Mouse (Mus musculus) hindbrain, embryonic 10.5 days (tissue): ENCODE measurements around the gene Hint2. TPM values are rescaled to one million over a fixed set of nuclear protein-coding genes. Genes with fewer than 3 reads are reported as not detected.
A peak's percentile ranks its signal among the peaks of the same experiment; 100 is the strongest.

ENCODE experiments used
- DNase-seq: peaks from one replicate; pipeline ENCODE4 v3.0.0-alpha.2; 2017; ENCODE audit warnings: low spot score
- H3K27ac ChIP-seq: fragments of 300-500 bp; sonication (generic); 2 replicates; pipeline ENCODE4 v1.5.1; 2016; ENCODE audit warnings: mild to moderate bottlenecking, moderate library complexity
- H3K27me3 ChIP-seq: fragments of 300-500 bp; sonication (generic); 2 replicates; pipeline ENCODE4 v1.6.1; 2016; ENCODE audit warnings: mild to moderate bottlenecking; ENCODE audit not compliant: poor library complexity, insufficient read depth, severe bottlenecking
- H3K36me3 ChIP-seq: fragments of 300-500 bp; sonication (generic); 2 replicates; pipeline ENCODE4 v1.6.1; 2016; ENCODE audit warnings: mild to moderate bottlenecking, moderate library complexity
- H3K4me1 ChIP-seq: fragments of 300-500 bp; sonication (generic); replicated peaks from 2 replicates; pipeline ENCODE4 v1.6.1; 2016; ENCODE audit warnings: mild to moderate bottlenecking
- H3K4me3 ChIP-seq: fragments of 300-500 bp; sonication (generic); 2 replicates; pipeline ENCODE4 v1.5.1; 2016; ENCODE audit warnings: mild to moderate bottlenecking, moderate library complexity
- H3K9me3 ChIP-seq: fragments of 300-500 bp; sonication (generic); 2 replicates; pipeline ENCODE4 v1.6.1; 2016; ENCODE audit warnings: mild to moderate bottlenecking, moderate library complexity
- WGBS: fragments of 180-500 bp; shearing (Covaris S2); methylation state at CpG from one replicate; pipeline ENCODE4 v1.1.7; 2016; 5-methylcytosine and 5-hydroxymethylcytosine counted together
- polyA plus RNA-seq: library from polyadenylated mRNA; unstranded; fragments of >200 nt; fragmentation: Nextera tagmentation; extraction: Ambion mirVana; gene quantifications from 2 replicates; pipeline ENCODE4 v1.2.1, GENCODE M21; 2016

Hint2 gene
- polyA plus RNA-seq, 1 experiment from 2014 or later, result 82.0 TPM

DNA sequence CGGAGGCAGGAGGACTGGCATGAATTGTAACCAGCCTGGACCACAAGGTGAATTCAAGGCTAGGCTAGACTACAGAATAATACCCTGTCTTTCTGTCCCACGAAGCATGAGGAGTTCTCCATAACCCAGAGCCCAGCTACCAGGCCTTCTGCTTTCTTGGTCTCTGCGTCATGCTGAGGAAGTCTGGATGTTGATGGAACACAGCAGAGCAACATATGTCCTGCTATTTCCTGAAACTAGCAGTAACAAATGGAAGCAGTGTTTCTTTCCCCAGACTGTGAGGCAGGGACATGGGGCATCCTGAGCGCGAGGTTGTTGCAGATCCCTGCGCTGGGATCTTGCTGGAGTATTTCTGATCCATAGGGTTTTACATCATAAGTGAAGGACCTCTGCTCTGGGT is 22.3 kb upstream of the Hint2 start:
- H3K4me3 ChIP-seq, result no peak overlapping the region
- H3K36me3 ChIP-seq, result peaks cover 67% of the 10 kb centered on the region
- WGBS, result 90% methylated on average over 6 of the region's 6 CpGs
- 0 out of 2 replicates have a peak, but pooled peaks cover 4% of the 10 kb centered on the region for H3K4me1 ChIP-seq
- no peak overlapping the region for H3K27ac ChIP-seq
- H3K9me3 ChIP-seq, result no peaks in the 10 kb centered on the region
- DNase-seq, result no peak
- no peaks in the 10 kb centered on the region for H3K27me3 ChIP-seq

DNA sequence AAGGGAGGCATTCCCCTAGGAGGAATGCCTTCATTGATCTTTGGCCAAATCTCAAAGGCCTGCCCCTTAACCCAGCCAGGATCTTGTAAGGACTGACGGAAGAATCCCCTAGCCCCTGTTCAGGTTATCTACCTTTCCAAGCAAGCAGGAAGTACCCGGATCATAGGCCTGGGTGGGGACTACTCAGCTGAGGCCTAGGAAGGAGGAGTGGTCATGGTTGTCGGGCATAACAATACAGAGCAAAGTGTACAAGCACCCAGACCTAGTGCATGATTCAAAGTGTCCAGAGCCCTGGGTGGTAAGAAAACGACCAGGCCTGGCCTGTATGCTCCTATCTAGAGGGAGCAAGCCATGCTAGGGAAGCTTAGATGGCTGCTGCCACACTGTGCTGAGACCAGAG is 19.3 kb upstream of the Hint2 start:
- H3K36me3 ChIP-seq, result peaks cover 46% of the 10 kb centered on the region
- 82% methylated on average over 4 of the region's 4 CpGs for WGBS

DNA sequence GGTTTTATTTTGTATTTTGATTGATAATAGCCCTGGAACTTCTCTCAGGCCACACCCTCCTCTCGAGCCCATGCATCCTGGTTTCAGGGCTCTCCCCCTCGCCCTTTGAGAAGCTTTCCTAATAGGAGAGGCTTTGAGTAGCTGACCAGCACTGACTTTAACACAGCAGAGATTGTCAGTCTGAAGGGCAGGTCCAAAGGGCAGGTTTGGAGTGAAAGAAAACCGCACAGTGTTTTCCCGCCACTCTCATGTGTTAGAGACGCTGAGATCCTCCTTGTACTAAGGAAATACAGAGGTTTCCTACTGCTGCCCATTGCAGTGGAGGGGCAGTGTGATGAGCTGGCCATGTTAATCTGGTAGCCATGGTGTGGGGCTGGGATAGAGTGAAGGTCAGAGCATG is 18.7 kb upstream of the Hint2 start:
- no peak overlapping the region for H3K4me3 ChIP-seq
- DNase-seq, result no peak
- H3K27ac ChIP-seq, result no peak overlapping the region
- H3K9me3 ChIP-seq, result no peaks in the 10 kb centered on the region
- H3K27me3 ChIP-seq, result peaks cover 14% of the 10 kb centered on the region; the same call in 1 of the 2 replicates
- WGBS, result 68% methylated on average over 5 of the region's 5 CpGs
- peaks cover 40% of the 10 kb centered on the region for H3K36me3 ChIP-seq
- H3K4me1 ChIP-seq, result peaks cover 34% of the 10 kb centered on the region

More for the DNA sequence above, 19.3 kb upstream of the Hint2 start:
- no peak overlapping the region for H3K27ac ChIP-seq
- peaks cover 28% of the 10 kb centered on the region for H3K4me1 ChIP-seq
- H3K27me3 ChIP-seq, result peaks cover 8% of the 10 kb centered on the region; the same call in 1 of the 2 replicates
- H3K9me3 ChIP-seq, result no peaks in the 10 kb centered on the region
- no peak overlapping the region for H3K4me3 ChIP-seq
- no peak for DNase-seq

DNA sequence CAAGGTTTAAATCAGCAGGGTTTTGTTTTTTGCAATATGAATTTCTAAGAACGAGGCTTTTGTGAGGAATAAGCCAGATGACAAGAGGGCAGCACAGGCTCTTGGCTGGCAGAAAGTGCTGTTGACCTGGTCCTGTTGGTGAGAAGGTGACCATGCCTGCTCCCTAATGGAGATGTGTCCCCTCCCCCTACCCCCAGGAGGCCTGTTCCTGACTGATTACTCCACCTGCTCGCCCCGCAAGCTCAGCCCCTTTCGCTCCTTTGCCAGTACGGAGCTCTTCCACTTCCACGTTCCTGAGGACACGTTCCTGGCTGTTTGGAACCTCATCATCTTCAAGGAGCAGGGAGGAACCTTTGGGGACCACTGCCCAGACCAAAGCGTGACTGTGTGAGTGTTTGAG is 17.4 kb upstream of the Hint2 start:
- Histone ChIP-seq H3K4me1 (peaks cover 46% of the 10 kb centered on the region), H3K4me3 (no peak overlapping the region), H3K27ac (no peak overlapping the region), H3K27me3 (peaks cover 16% of the 10 kb centered on the region; the same call in 1 of the 2 replicates), H3K36me3 (peaks cover 38% of the 10 kb centered on the region), H3K9me3 (no peaks in the 10 kb centered on the region)
- 80% methylated on average over 8 of the region's 8 CpGs for WGBS
- no peak for DNase-seq

DNA sequence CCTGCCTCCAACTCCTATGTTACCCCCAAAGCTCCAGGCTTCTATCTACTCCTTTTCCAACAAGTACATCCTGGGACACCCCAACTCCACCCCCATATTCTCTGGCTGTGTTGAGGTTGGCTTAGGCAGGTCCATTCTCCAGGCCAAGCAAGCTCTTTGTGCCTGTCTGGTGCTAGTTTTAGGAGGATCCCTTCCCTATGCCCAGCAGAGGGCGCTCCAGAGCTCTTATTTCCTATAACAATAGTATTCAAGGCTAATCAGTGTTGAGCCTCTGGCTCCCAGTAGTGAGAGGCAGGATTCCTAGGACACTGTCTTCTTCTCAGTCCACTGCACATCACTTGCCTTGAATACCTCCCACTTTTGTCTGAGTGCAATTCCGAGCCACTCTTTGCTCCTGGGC is 15.8 kb upstream of the Hint2 start:
- peaks cover 52% of the 10 kb centered on the region for H3K4me1 ChIP-seq
- peaks cover 28% of the 10 kb centered on the region for H3K36me3 ChIP-seq
- peak; percentile 91 for DNase-seq
- H3K4me3 ChIP-seq, result no peak overlapping the region
- no peaks in the 10 kb centered on the region for H3K9me3 ChIP-seq
- peaks cover 32% of the 10 kb centered on the region for H3K27me3 ChIP-seq
- no peak overlapping the region for H3K27ac ChIP-seq
- WGBS, result 4% methylated on average over 2 of the region's 2 CpGs

DNA sequence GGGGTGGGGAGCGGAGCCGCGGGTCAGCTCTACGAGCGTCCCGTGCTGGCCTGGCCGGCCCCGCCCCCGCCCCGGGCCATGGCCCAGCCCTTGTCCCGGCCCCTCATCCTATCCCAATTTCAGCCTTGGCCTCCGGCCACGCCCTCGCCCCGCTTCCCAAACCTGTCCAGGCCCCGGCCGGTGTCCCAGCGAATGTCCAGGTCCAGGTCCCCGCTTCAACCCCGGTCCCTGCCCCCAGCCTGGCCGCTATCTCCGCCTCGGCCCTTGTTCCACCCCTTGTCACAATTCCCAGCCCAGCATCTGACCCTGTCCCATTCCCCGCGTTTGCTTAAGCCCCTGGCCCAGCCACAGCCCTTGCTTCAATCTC is 13.1 kb upstream of the Hint2 start:
- H3K36me3 ChIP-seq, result peaks cover 4% of the 10 kb centered on the region
- no peaks in the 10 kb centered on the region for H3K9me3 ChIP-seq
- DNase-seq, result peak; percentile 84
- peak overlapping the region; percentile 94 for H3K27ac ChIP-seq
- WGBS, result under 1% methylated on average over 24 of the region's 25 CpGs
- peaks cover 57% of the 10 kb centered on the region for H3K27me3 ChIP-seq
- H3K4me1 ChIP-seq, result peaks cover 50% of the 10 kb centered on the region
- H3K4me3 ChIP-seq, result peak overlapping the region; percentile 83

DNA sequence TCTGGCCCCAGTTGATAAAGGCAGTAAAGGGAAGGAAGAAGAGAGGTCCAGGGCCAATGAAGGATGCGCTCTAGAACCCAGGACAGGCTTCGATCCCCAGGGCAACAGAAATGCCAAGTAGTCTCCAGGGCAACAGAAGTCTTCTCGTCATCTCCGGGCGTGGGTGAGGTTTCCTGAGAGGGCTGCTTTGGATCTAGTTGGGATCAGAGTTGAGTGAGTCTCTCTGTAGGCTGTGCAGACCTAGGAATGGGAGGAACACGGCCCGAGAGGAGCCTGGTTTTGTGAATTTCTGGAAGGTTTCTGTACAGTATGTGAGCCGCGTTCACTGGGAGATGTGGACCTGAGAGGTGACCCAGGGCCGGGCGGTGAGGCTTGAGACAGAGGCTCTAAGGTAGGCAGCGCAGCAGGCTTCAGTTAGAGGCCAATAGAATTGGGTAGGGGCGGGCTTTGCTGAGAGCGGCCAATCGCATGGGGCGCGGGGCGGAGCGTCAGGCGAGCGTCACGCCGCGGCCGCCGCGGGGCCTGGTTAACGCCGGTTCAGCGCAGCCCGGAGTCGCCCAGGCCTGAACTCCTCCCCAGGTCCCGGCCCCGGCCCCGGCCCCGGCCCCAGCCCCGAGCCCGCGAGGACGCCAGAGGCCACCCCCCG is 12.6 kb upstream of the Hint2 start, which contains the start of the genes Tmem8b and Fam221b:
TSS of gene Tmem8b (plus strand) at position 190 of the 646 bp plus-strand sequence.
TSS of gene Fam221b (minus strand) at position 364 of the 646 bp plus-strand sequence.
- peak within 1 kb of the TSS; percentile 94 for H3K27ac ChIP-seq
- 2% methylated on average over 41 of the region's 41 CpGs for WGBS
- H3K27me3 ChIP-seq, result peaks cover 58% of the 10 kb centered on the region

DNA sequence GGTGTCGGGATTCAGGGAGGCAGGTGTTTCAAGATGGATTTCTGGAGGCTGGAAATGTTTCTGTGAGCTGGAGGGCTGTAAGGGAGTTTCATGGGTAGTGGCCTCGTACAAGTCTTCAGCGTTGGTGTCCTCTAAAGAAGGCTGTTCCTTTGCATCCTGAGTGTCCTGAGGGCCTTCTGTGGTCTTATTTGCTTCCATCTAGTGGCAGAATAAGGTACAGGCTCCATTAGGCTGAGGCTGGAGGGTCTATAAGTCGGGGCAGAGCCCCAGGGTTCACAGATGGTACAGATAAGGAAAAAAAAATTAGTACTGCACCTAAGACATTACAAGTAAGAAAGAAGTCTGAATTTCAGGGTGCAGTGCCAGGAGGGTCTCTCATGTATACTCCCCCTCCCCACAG is 10.1 kb upstream of the Hint2 start:
- H3K4me3 ChIP-seq, result no peak overlapping the region
- H3K36me3 ChIP-seq, result no peaks in the 10 kb centered on the region
- H3K4me1 ChIP-seq, result peaks cover 32% of the 10 kb centered on the region
- peak; percentile 18 for DNase-seq
- no peaks in the 10 kb centered on the region for H3K9me3 ChIP-seq
- H3K27me3 ChIP-seq, result peaks cover 83% of the 10 kb centered on the region
- WGBS, result 27% methylated on average over 4 of the region's 4 CpGs
- no peak overlapping the region for H3K27ac ChIP-seq

More for the DNA sequence above, 12.6 kb upstream of the Hint2 start, which contains the start of the genes Tmem8b and Fam221b:
- peak within 1 kb of the TSS; percentile 83 for H3K4me3 ChIP-seq
- no peaks in the 10 kb centered on the region for H3K9me3 ChIP-seq
- peaks cover 48% of the 10 kb centered on the region for H3K4me1 ChIP-seq
- peak; percentile 89 for DNase-seq
- no peaks in the 10 kb centered on the region for H3K36me3 ChIP-seq

DNA sequence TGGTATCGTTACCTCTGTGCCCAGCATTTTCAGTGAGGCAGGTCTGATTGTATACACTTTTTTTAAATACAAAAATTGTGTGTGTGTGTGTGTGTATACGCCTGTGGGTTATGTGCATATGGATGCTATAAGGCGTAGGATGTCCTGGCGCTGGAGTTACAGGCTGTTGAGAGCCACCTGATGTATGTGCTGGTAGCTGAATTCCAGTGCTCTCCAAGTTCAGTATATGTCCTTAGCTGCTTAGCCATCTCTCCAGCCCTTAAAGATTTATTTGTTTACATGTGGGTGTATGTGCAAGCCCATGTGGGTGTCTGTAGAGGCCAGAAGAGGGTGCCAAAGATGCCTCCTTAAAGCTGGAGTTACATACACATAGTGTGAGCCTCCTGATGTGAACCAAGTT is 880 bp upstream of the Hint2 start:
- 62% methylated on average over 4 of the region's 4 CpGs for whole genome bisulfite sequencing
- Histone ChIP-seq H3K27ac (no peak overlapping the region; the same call in 1 of the 2 replicates), H3K36me3 (peaks cover 4% of the 10 kb centered on the region; the same call in 1 of the 2 replicates), H3K9me3 (no peaks in the 10 kb centered on the region), H3K4me1 (peaks cover 41% of the 10 kb centered on the region), H3K27me3 (peaks cover 27% of the 10 kb centered on the region), H3K4me3 (peak overlapping the region; percentile 88)
- DNase-seq, result no peak

DNA sequence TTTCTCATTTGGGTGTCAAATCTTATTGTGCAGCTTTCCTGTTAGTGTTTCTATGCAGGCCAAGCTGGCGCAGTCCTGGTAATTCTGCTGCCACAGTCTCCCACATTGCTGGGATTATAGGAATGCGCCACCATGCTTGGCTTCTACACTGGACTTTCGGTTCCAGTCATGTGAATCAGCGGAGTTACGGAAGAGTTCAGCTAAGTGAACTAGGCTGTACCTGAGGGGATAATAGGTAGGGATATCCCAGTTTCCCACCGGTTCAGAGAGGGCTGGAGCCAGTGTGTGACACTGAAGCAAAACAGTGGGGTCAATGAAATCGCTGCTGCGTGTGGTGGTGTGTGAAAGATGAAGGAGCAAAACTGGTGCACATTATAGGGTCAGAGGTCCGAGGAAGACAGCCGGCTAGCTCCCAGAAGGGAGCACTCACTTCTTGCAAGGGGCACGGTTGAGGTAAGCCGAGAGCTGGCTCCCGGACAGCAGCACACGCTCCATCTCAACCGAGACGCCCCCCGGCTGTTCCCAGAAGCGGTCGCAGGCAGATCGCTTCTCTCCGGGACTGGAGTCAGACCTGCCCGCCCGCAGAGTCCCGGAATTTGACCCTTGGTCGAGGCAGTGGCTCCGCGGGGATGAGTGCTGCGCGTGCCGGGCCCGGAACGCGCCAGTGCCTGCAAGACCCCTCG is 469 bp downstream of the Hint2 start:
- 6% methylated on average over 34 of the region's 34 CpGs for WGBS
- H3K9me3 ChIP-seq, result no peaks in the 10 kb centered on the region
- no peak for DNase-seq
- H3K36me3 ChIP-seq, result peaks cover 16% of the 10 kb centered on the region
- H3K27ac ChIP-seq, result peak overlapping the region; percentile 94
- H3K27me3 ChIP-seq, result peaks cover 13% of the 10 kb centered on the region; the same call in 1 of the 2 replicates
- H3K4me3 ChIP-seq, result peak overlapping the region; percentile 88
- peaks cover 41% of the 10 kb centered on the region for H3K4me1 ChIP-seq

DNA sequence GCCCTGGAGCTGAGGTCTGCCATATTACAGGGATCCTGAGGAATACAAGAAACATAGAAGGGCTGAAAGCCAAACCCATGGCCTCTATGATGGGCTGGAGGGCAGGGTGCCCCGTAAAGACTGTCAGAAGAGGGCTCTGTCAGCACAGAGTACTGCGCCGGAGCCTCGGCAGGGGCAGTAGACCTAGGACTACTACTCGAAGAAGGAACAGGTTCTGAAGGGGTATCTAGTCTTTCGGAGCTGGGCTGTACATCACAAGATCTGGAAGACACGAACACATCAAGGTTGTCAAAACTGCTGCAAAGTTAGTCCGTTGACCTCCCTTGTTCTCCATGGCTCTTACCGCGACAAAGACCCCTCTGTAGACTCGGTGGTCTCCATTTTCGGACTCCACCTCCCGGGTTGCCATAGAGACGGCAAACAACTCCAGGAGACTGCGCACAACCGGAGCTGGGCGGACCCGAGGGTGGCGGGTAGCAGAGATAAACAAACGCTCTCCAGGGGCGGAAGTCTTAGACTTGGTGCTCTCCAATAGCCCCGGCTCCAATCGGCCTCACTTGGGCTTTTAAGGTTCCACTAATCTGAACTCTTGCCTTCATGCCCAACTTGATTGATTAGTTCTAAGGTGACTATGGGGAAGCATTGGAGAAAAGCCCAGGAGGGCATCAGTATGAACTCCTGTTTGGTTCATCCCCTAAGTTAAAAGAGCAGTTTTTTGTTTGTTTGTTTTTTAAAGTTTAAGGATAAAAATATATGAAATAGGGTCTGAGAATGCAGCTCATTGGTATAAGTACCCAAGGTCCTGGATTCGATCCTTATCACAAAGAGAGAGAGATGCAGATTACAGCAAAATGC is 2.9 kb downstream of the Hint2 start, which contains the start of gene Spag8:
TSS of gene Spag8 (minus strand) at position 434 of the 855 bp plus-strand sequence.
- peak; percentile 76 for DNase-seq
- Histone ChIP-seq H3K4me1 (peaks cover 41% of the 10 kb centered on the region), H3K36me3 (peaks cover 36% of the 10 kb centered on the region), H3K27me3 (no peaks in the 10 kb centered on the region), H3K4me3 (peak within 1 kb of the TSS; percentile 41), H3K27ac (peak within 1 kb of the TSS; percentile 60), H3K9me3 (peaks cover 8% of the 10 kb centered on the region)
- WGBS, result 15% methylated on average over 24 of the region's 24 CpGs

DNA sequence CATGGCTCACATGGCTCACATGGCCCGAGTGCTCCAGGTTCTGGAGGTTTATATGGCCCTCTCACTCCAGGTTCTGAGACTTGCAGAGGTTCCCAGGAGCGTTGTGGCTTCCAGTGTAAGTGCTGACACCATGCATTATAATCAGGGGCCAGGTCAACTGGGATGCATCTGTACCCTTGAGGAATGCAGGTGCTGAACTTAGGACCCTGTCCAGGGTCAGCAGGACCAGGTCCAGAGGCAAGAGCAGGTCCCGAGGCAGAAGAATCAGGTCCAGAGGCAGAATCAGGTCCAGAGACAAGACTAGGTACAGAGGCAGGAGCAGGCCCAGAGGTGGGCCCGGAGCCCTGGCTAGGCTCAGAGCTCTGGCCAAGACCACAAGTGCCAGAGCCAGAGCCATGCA is 3.5 kb downstream of the Hint2 start:
- Histone ChIP-seq H3K9me3 (peaks cover 8% of the 10 kb centered on the region), H3K36me3 (peaks cover 43% of the 10 kb centered on the region), H3K27me3 (no peaks in the 10 kb centered on the region), H3K4me3 (peak overlapping the region; percentile 41), H3K4me1 (peaks cover 41% of the 10 kb centered on the region), H3K27ac (peak overlapping the region; percentile 60)
- no peak for DNase-seq
- 86% methylated on average over 4 of the region's 4 CpGs for WGBS
